Mouse (Mus musculus): Measurements from ENCODE around the gene Rnf144a. TPM values are rescaled to one million over a fixed set of nuclear protein-coding genes. Genes with fewer than 3 reads are reported as not detected.

Rnf144a gene
- polyA plus RNA-seq, 1 experiment from 2014 or later = 19.1 TPM

GRCm38 (mm10) chr12:26401696-26402470 lies 13.2 kb downstream of the Rnf144a start:
- Histone ChIP-seq H3K4me2 (replicated peaks; ENCODE audit: low read depth, low read length) (no peak overlapping the region), H3K36me3 (ENCODE audit: control insufficient read depth, insufficient read depth, low read length) (no peaks in the 10 kb centered on the region), H3K4me1 (ENCODE audit: control insufficient read depth, insufficient read depth, low read length) (peaks cover 17% of the 10 kb centered on the region), H3K4me3 (ENCODE audit: low read depth, low read length) (no peak overlapping the region), H3K9ac (replicated peaks; ENCODE audit: low read depth, low read length) (no peak overlapping the region), H3K27me3 (ENCODE audit: control insufficient read depth, insufficient read depth, low read length) (no peaks in the 10 kb centered on the region), H3K9me3 (ENCODE audit: control insufficient read depth, low read depth, low read length) (no peaks in the 10 kb centered on the region), H3K27ac (ENCODE audit: low read length) (no peak overlapping the region)
- 67% methylated on average over 10 of the region's 10 CpGs for WGBS
- ATAC-seq (ENCODE audit: insufficient number of reproducible peaks, insufficient read depth, low FRiP score, low read depth) = no peak

GRCm38 (mm10) chr12:26401254-26401653 lies 13.8 kb downstream of the Rnf144a start:
- no peak overlapping the region for H3K4me2 ChIP-seq (replicated peaks; ENCODE audit: low read depth, low read length)
- H3K9ac ChIP-seq (replicated peaks; ENCODE audit: low read depth, low read length) = no peak overlapping the region
- ATAC-seq (ENCODE audit: insufficient number of reproducible peaks, insufficient read depth, low FRiP score, low read depth) = no peak
- H3K27me3 ChIP-seq (ENCODE audit: control insufficient read depth, insufficient read depth, low read length) = no peaks in the 10 kb centered on the region
- H3K27ac ChIP-seq (ENCODE audit: low read length) = no peak overlapping the region
- WGBS = 82% methylated on average over 1 of the region's 1 CpGs
- H3K36me3 ChIP-seq (ENCODE audit: control insufficient read depth, insufficient read depth, low read length) = no peaks in the 10 kb centered on the region
- H3K4me1 ChIP-seq (ENCODE audit: control insufficient read depth, insufficient read depth, low read length) = peaks cover 17% of the 10 kb centered on the region
- no peak overlapping the region for H3K4me3 ChIP-seq (ENCODE audit: low read depth, low read length)
- H3K9me3 ChIP-seq (ENCODE audit: control insufficient read depth, low read depth, low read length) = no peaks in the 10 kb centered on the region

DNA sequence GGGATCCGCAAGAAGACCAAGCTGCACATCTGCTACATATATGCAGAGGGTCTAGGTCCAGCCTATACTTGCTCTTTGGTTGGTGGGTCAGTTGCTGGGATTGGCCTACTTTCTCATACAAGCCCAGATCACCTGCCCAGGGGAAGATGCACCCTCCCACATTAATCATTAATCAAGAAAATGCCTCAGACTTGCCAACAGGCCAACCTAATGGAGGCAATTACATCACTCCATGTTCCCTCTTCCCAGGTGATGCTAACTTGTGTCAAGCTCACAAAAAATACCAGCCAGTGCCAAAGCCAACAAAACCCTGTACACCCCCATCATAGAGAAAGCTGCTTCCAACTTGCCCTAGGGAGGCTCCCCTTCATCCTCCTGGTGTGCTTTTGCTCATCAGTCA lies 14.3 kb downstream of the Rnf144a start:
- whole genome bisulfite sequencing = 90% methylated on average over 1 of the region's 1 CpGs
- no peaks in the 10 kb centered on the region for H3K9me3 ChIP-seq (ENCODE audit: control insufficient read depth, low read depth, low read length)
- no peak for ATAC-seq (ENCODE audit: insufficient number of reproducible peaks, insufficient read depth, low FRiP score, low read depth)
- no peaks in the 10 kb centered on the region for H3K27me3 ChIP-seq (ENCODE audit: control insufficient read depth, insufficient read depth, low read length)
- H3K4me2 ChIP-seq (replicated peaks; ENCODE audit: low read depth, low read length) = no peak overlapping the region
- H3K4me1 ChIP-seq (ENCODE audit: control insufficient read depth, insufficient read depth, low read length) = peaks cover 12% of the 10 kb centered on the region
- no peak overlapping the region for H3K27ac ChIP-seq (ENCODE audit: low read length)
- H3K36me3 ChIP-seq (ENCODE audit: control insufficient read depth, insufficient read depth, low read length) = no peaks in the 10 kb centered on the region
- no peak overlapping the region for H3K9ac ChIP-seq (replicated peaks; ENCODE audit: low read depth, low read length)
- H3K4me3 ChIP-seq (ENCODE audit: low read depth, low read length) = no peak overlapping the region

GRCm38 (mm10) chr12:26399391-26399790 lies 15.7 kb downstream of the Rnf144a start:
- Histone ChIP-seq H3K4me1 (ENCODE audit: control insufficient read depth, insufficient read depth, low read length) (peaks cover 9% of the 10 kb centered on the region; the same call in 1 of the 2 replicates), H3K9me3 (ENCODE audit: control insufficient read depth, low read depth, low read length) (no peaks in the 10 kb centered on the region), H3K9ac (replicated peaks; ENCODE audit: low read depth, low read length) (no peak overlapping the region), H3K36me3 (ENCODE audit: control insufficient read depth, insufficient read depth, low read length) (no peaks in the 10 kb centered on the region), H3K27ac (ENCODE audit: low read length) (no peak overlapping the region), H3K27me3 (ENCODE audit: control insufficient read depth, insufficient read depth, low read length) (no peaks in the 10 kb centered on the region), H3K4me2 (replicated peaks; ENCODE audit: low read depth, low read length) (no peak overlapping the region), H3K4me3 (ENCODE audit: low read depth, low read length) (no peak overlapping the region)
- 86% methylated on average over 6 of the region's 6 CpGs for WGBS
- no peak for ATAC-seq (ENCODE audit: insufficient number of reproducible peaks, insufficient read depth, low FRiP score, low read depth)

- H3K27ac ChIP-seq (ENCODE audit: low read length) = no peak overlapping the region
- no peak overlapping the region for H3K9ac ChIP-seq (replicated peaks; ENCODE audit: low read depth, low read length)
- H3K4me3 ChIP-seq (ENCODE audit: low read depth, low read length) = no peak overlapping the region
- peaks cover 6% of the 10 kb centered on the region; the same call in 1 of the 2 replicates for H3K4me1 ChIP-seq (ENCODE audit: control insufficient read depth, insufficient read depth, low read length)
- no peaks in the 10 kb centered on the region for H3K27me3 ChIP-seq (ENCODE audit: control insufficient read depth, insufficient read depth, low read length)
- H3K9me3 ChIP-seq (ENCODE audit: control insufficient read depth, low read depth, low read length) = no peaks in the 10 kb centered on the region
- H3K4me2 ChIP-seq (replicated peaks; ENCODE audit: low read depth, low read length) = no peak overlapping the region
- WGBS = 55% methylated on average over 2 of the region's 2 CpGs
- H3K36me3 ChIP-seq (ENCODE audit: control insufficient read depth, insufficient read depth, low read length) = no peaks in the 10 kb centered on the region
- ATAC-seq (ENCODE audit: insufficient number of reproducible peaks, insufficient read depth, low FRiP score, low read depth) = no peak
Measured at GRCm38 (mm10) chr12:26398597-26398996, 16.5 kb downstream of the Rnf144a start.

DNA sequence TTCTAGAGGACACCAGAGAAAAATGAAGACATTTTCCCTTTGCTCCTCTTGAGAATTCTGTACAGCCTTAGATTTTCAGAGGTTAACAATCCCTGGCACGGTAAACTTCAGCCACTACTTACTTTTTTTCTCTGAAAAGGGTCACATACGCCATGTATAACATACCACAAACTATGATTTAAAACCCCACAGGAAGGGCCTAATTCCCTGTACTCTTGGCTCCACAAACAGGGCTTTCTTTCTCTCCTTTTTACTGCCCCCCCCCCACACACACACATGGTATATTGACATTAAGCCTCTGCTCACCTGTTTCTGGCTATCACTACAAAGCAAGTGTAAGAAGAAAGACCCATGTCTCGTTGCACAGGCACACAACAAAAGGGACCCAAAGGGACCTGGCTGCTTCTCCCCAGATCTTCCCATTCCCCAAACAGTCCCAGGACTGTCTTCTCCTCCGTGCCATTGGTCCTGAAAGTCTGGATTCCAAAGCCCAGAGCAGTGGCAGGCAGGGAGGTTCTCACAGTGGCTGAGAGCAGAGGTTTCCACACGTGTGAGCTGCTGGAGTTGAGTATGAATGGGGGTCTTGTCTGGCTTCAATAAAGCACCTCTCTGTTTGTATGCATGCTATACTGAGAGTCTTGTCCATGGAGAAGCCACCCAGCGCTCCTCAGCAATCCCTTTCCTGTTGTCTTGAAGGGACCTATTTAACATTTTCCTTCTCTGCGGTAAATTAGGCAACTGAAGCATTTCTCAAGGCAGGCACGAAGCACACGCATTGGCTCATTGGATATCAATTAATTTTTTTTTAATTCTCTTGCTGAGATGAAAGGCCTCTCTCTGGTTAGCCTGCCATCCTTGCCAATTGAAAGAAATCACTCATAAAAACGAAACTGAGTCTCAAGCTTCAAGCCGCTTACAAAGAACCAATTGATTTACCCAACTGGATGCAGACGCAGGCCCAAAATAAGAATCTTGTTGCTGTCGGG lies 20.3 kb downstream of the Rnf144a start:
- Histone ChIP-seq H3K27ac (ENCODE audit: low read length) (no peak overlapping the region), H3K27me3 (ENCODE audit: control insufficient read depth, insufficient read depth, low read length) (no peaks in the 10 kb centered on the region), H3K36me3 (ENCODE audit: control insufficient read depth, insufficient read depth, low read length) (no peaks in the 10 kb centered on the region), H3K9me3 (ENCODE audit: control insufficient read depth, low read depth, low read length) (no peaks in the 10 kb centered on the region), H3K4me3 (ENCODE audit: low read depth, low read length) (no peak overlapping the region), H3K4me1 (ENCODE audit: control insufficient read depth, insufficient read depth, low read length) (no peaks in the 10 kb centered on the region), H3K9ac (replicated peaks; ENCODE audit: low read depth, low read length) (no peak overlapping the region), H3K4me2 (replicated peaks; ENCODE audit: low read depth, low read length) (no peak overlapping the region)
- 79% methylated on average over 13 of the region's 13 CpGs for WGBS
- no peak for ATAC-seq (ENCODE audit: insufficient number of reproducible peaks, insufficient read depth, low FRiP score, low read depth)

DNA sequence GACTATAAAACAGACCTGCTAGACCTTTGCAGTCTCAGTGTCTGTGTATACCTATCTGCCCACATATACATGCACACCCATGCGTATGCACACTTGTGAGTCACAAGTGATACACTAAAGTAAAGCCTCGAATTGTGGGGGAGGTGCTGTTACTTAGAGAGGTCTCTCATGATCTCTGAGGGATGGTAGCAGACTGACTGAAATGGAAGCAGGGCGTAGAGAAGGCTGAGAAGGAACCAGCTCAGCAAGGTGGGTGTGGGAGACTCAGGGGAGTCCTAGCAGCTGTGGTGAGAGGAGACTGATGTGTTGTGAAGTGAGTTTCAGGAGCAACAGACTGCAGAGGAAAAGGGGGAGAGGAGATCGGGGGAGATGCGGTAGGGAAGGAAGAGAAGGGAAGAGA lies 21.8 kb downstream of the Rnf144a start:
- Histone ChIP-seq H3K4me2 (replicated peaks; ENCODE audit: low read depth, low read length) (no peak overlapping the region), H3K4me3 (ENCODE audit: low read depth, low read length) (no peak overlapping the region), H3K9me3 (ENCODE audit: control insufficient read depth, low read depth, low read length) (no peaks in the 10 kb centered on the region), H3K4me1 (ENCODE audit: control insufficient read depth, insufficient read depth, low read length) (no peaks in the 10 kb centered on the region), H3K27me3 (ENCODE audit: control insufficient read depth, insufficient read depth, low read length) (no peaks in the 10 kb centered on the region), H3K9ac (replicated peaks; ENCODE audit: low read depth, low read length) (no peak overlapping the region), H3K36me3 (ENCODE audit: control insufficient read depth, insufficient read depth, low read length) (peaks cover 11% of the 10 kb centered on the region), H3K27ac (ENCODE audit: low read length) (no peak overlapping the region)
- no peak for ATAC-seq (ENCODE audit: insufficient number of reproducible peaks, insufficient read depth, low FRiP score, low read depth)
- WGBS = 73% methylated on average over 5 of the region's 5 CpGs

DNA sequence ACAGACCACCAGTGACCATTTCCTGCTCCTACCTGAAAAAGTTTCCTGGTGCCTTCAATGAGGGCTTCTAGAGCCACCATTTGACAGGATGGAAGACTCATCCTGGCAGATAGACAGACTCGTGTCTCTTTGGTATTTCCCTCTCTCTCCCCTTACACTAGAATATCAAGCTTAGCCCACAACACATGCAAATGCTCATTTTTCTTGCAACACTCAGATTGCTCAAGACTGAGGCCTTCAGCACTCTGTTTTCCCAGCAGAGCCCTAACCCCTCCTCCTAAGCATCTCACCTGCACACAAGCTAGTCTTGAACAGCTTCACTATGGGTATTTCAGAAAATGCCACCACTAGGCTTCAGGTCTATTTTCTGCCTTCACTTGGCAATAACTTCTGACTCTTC lies 23.9 kb downstream of the Rnf144a start:
- H3K4me1 ChIP-seq (ENCODE audit: control insufficient read depth, insufficient read depth, low read length) = 0 out of 2 replicates have a peak, but pooled peaks cover 8% of the 10 kb centered on the region
- no peak overlapping the region for H3K4me2 ChIP-seq (replicated peaks; ENCODE audit: low read depth, low read length)
- no peak overlapping the region for H3K9ac ChIP-seq (replicated peaks; ENCODE audit: low read depth, low read length)
- 63% methylated on average over 1 of the region's 1 CpGs for WGBS
- no peak overlapping the region for H3K27ac ChIP-seq (ENCODE audit: low read length)
- no peak for ATAC-seq (ENCODE audit: insufficient number of reproducible peaks, insufficient read depth, low FRiP score, low read depth)
- no peak overlapping the region for H3K4me3 ChIP-seq (ENCODE audit: low read depth, low read length)
- H3K27me3 ChIP-seq (ENCODE audit: control insufficient read depth, insufficient read depth, low read length) = no peaks in the 10 kb centered on the region
- no peaks in the 10 kb centered on the region for H3K9me3 ChIP-seq (ENCODE audit: control insufficient read depth, low read depth, low read length)
- H3K36me3 ChIP-seq (ENCODE audit: control insufficient read depth, insufficient read depth, low read length) = peaks cover 14% of the 10 kb centered on the region
